ENCODE assay signal across 9 mouse cellular contexts in genomic region chr9:101472101-101473073, GRCm38 (mm10).
DNase-seq lines count a peak whose midpoint lies in the region; ATAC-seq lines count a peak whose summit lies in the region.
"Had no signal": no experiment of that assay in that cellular context is flagged by ENCODE, and none has a peak within 500 bp of the region (broad histone marks: within the 10 kb centered on the region; RNA-seq: fewer than 3 reads in every experiment).

No protein-coding gene starts in this region.

- H3K27ac ChIP-seq in embryonic facial prominence, embryonic 12.5 days = no peak overlapping the region
- peak overlapping the region; percentile 76 for H3K27ac ChIP-seq in hindbrain, embryonic 10.5 days
- peak overlapping the region; percentile 89 for H3K27ac ChIP-seq in midbrain, embryonic 12.5 days (replicated peaks)
- H3K27ac ChIP-seq in liver, embryonic 11.5 days (ENCODE audit: low read depth, low read length) = no peak overlapping the region
- H3K27ac ChIP-seq: liver, embryonic 15.5 days had no signal

- H3K36me3 ChIP-seq in embryonic facial prominence, embryonic 12.5 days = no peaks in the 10 kb centered on the region
- H3K36me3 ChIP-seq in hindbrain, embryonic 10.5 days = no peaks in the 10 kb centered on the region
- H3K36me3 ChIP-seq in midbrain, embryonic 12.5 days = no peaks in the 10 kb centered on the region
- H3K36me3 ChIP-seq in liver, embryonic 11.5 days (ENCODE audit: control insufficient read depth, insufficient read depth, low read length) = no peaks in the 10 kb centered on the region
- H3K36me3 ChIP-seq: liver, embryonic 15.5 days had no signal

- DNase-seq in right cerebral cortex, adult 2 months (ENCODE audit: low spot score in 2 of 2) = peak; percentile 11 to 12
- no peak for DNase-seq in right cerebral cortex, postnatal 36 days (ENCODE audit: low spot score in 2 of 2)
- DNase-seq in hindbrain, embryonic 10.5 days (ENCODE audit: low spot score) = peak; percentile 66
- no peak for DNase-seq in thymus, postnatal 10 days (ENCODE audit: low spot score in 2 of 2)
- DNase-seq in gastrocnemius, postnatal 14 days = no peak
- no peak for DNase-seq in liver, embryonic 11.5 days (ENCODE audit: low spot score)

- H3K9me3 ChIP-seq in embryonic facial prominence, embryonic 12.5 days = no peaks in the 10 kb centered on the region
- H3K9me3 ChIP-seq in hindbrain, embryonic 10.5 days = no peaks in the 10 kb centered on the region
- 0 out of 2 replicates have a peak, but pooled peaks cover 2% of the 10 kb centered on the region for H3K9me3 ChIP-seq in midbrain, embryonic 12.5 days
- no peaks in the 10 kb centered on the region for H3K9me3 ChIP-seq in liver, embryonic 11.5 days (ENCODE audit: control insufficient read depth, low read length)
- H3K9me3 ChIP-seq: liver, embryonic 15.5 days had no signal

- intact Hi-C loops in gastrocnemius, postnatal 14 days (cut with DNase I; ENCODE audit: low total_unique reads) = no loop called here

- peak; percentile 52; the same call in 1 of the 2 replicates for ATAC-seq in embryonic facial prominence, embryonic 12.5 days (ENCODE audit: insufficient number of reproducible peaks, insufficient read depth, low FRiP score, low TSS enrichment)
- ATAC-seq in midbrain, embryonic 12.5 days (ENCODE audit: low FRiP score, low read depth) = peak; percentile 92
- ATAC-seq in liver, embryonic 11.5 days (replicated peaks; ENCODE audit: low FRiP score) = no peak

- H3K27me3 ChIP-seq in embryonic facial prominence, embryonic 12.5 days = no peaks in the 10 kb centered on the region
- peaks cover 39% of the 10 kb centered on the region for H3K27me3 ChIP-seq in hindbrain, embryonic 10.5 days (ENCODE audit: insufficient read depth, poor library complexity, severe bottlenecking)
- no peaks in the 10 kb centered on the region for H3K27me3 ChIP-seq in midbrain, embryonic 12.5 days
- H3K27me3 ChIP-seq in liver, embryonic 11.5 days (replicated peaks; ENCODE audit: control insufficient read depth, insufficient read depth, low read length) = no peaks in the 10 kb centered on the region
- H3K27me3 ChIP-seq: liver, embryonic 15.5 days had no signal

- 53% methylated on average over 8 of the region's 8 CpGs for WGBS in embryonic facial prominence, embryonic 12.5 days
- WGBS in hindbrain, embryonic 10.5 days = 36% methylated on average over 8 of the region's 8 CpGs
- 15% methylated on average over 8 of the region's 8 CpGs for WGBS in midbrain, embryonic 12.5 days
- WGBS in liver, embryonic 11.5 days = 45% methylated on average over 8 of the region's 8 CpGs

- H3K4me2 ChIP-seq in embryonic facial prominence, embryonic 12.5 days (replicated peaks) = no peak overlapping the region
- peak overlapping the region; percentile 6; the same call in 1 of the 2 replicates for H3K4me2 ChIP-seq in midbrain, embryonic 12.5 days (replicated peaks)
- H3K4me2 ChIP-seq in liver, embryonic 11.5 days = no peak overlapping the region
- H3K4me2 ChIP-seq: liver, embryonic 15.5 days had no signal

- no peaks in the 10 kb centered on the region for H3K4me1 ChIP-seq in embryonic facial prominence, embryonic 12.5 days
- peaks cover 27% of the 10 kb centered on the region for H3K4me1 ChIP-seq in hindbrain, embryonic 10.5 days (replicated peaks)
- H3K4me1 ChIP-seq in midbrain, embryonic 12.5 days = peaks cover 22% of the 10 kb centered on the region
- H3K4me1 ChIP-seq in liver, embryonic 11.5 days (replicated peaks; ENCODE audit: control insufficient read depth, insufficient read depth, low read length) = no peaks in the 10 kb centered on the region
- H3K4me1 ChIP-seq: liver, embryonic 15.5 days had no signal

- H3K9ac ChIP-seq in embryonic facial prominence, embryonic 12.5 days = no peak overlapping the region
- no peak overlapping the region for H3K9ac ChIP-seq in midbrain, embryonic 12.5 days (replicated peaks)
- H3K9ac ChIP-seq in liver, embryonic 11.5 days (ENCODE audit: low read depth, low read length) = no peak overlapping the region
- H3K9ac ChIP-seq: liver, embryonic 15.5 days had no signal

- H3K4me3 ChIP-seq in embryonic facial prominence, embryonic 12.5 days = no peak overlapping the region
- H3K4me3 ChIP-seq in hindbrain, embryonic 10.5 days = no peak overlapping the region
- no peak overlapping the region for H3K4me3 ChIP-seq in midbrain, embryonic 12.5 days
- no peak overlapping the region for H3K4me3 ChIP-seq in liver, embryonic 11.5 days (ENCODE audit: low read depth, low read length)
- H3K4me3 ChIP-seq: liver, embryonic 15.5 days had no signal

Comparison
In these comparisons a context has a peak if more than half of its experiments do, and no peak if none do; other contexts are left out.
1. DNase-seq: peak in right cerebral cortex, adult 2 months (2 of 2) and hindbrain, embryonic 10.5 days (single experiment); none in right cerebral cortex, postnatal 36 days (0 of 2), thymus, postnatal 10 days (0 of 2), gastrocnemius, postnatal 14 days (single experiment) and liver, embryonic 11.5 days (single experiment).
2. H3K27ac ChIP-seq: peak in hindbrain, embryonic 10.5 days (single experiment) and midbrain, embryonic 12.5 days (single experiment); none in embryonic facial prominence, embryonic 12.5 days (single experiment) and liver, embryonic 11.5 days (single experiment).